Mouse (Mus musculus) gonadal fat pad, adult 2 months (tissue): ENCODE results near the gene Nradd. TPM values are rescaled to one million over a fixed set of nuclear protein-coding genes. Genes with fewer than 3 reads are reported as not detected.

Experiments
- DNase-seq: peaks from one replicate; pipeline ENCODE4 v3.0.0-alpha.2; 2012; ENCODE audit warnings: low read depth
- polyA plus RNA-seq: library from polyadenylated mRNA; depleted of rRNA; stranded (reverse); fragments of >200 nt; gene quantifications from 2 replicates; pipeline ENCODE4 v1.2.3, GENCODE M21; 2012; rRNA removed

The Nradd gene
- polyA plus RNA-seq, 1 experiment = 21.3 TPM

- DNase-seq = no peak
Observed at GRCm38 (mm10) chr9:110611471-110611870, 12.8 kb downstream of the Nradd start.

- DNase-seq = no peak
Observed at GRCm38 (mm10) chr9:110583521-110583920, 40.7 kb downstream of the Nradd start.

- no peak for DNase-seq
Observed at GRCm38 (mm10) chr9:110582161-110582560, 42.1 kb downstream of the Nradd start.

Other genes with a start within 250 kb of the Nradd start
- 15.0 and 24.1 TPM in 2 replicates for gene Ptpn23, start 216.2 kb downstream of the Nradd start, polyA plus RNA-seq
- 0.10 and 0.23 TPM in 2 replicates for gene Ngp, start 204.7 kb downstream of the Nradd start, polyA plus RNA-seq
- gene Klhl18, start 147.8 kb downstream of the Nradd start, polyA plus RNA-seq = 13.4 and 14.7 TPM in 2 replicates
- 2.0 and 2.9 TPM in 2 replicates for gene Kif9, start 147.5 kb downstream of the Nradd start, polyA plus RNA-seq
- gene Setd2, start 91.9 kb downstream of the Nradd start, polyA plus RNA-seq = 33.1 and 38.8 TPM in 2 replicates
- 18.7 and 23.3 TPM in 2 replicates for gene Nbeal2, start 29.7 kb upstream of the Nradd start, polyA plus RNA-seq
- gene Ccdc12, start 32.1 kb upstream of the Nradd start, polyA plus RNA-seq = 55.8 and 81.8 TPM in 2 replicates
- 0.63 TPM in 1 of 2 replicates, not detected in the other for gene Myl3, start 117.4 kb upstream of the Nradd start, polyA plus RNA-seq
- gene Pth1r, start 122.7 kb upstream of the Nradd start, polyA plus RNA-seq = 24.3 and 35.6 TPM in 2 replicates
- 0.07 and 0.19 TPM in 2 replicates for gene Prss42, start 173.7 kb upstream of the Nradd start, polyA plus RNA-seq
- not detected in 2 replicates for gene Prss44, start 189.5 kb upstream of the Nradd start, polyA plus RNA-seq
- 0.07 and 0.15 TPM in 2 replicates for gene Prss43, start 202.2 kb upstream of the Nradd start, polyA plus RNA-seq
- 0.36 TPM in 1 of 2 replicates, not detected in the other for gene Prss45, start 210.1 kb upstream of the Nradd start, polyA plus RNA-seq
- 0.15 and 0.24 TPM in 2 replicates for gene Prss46, start 220.1 kb upstream of the Nradd start, polyA plus RNA-seq
- gene Prss50, start 233.5 kb upstream of the Nradd start, polyA plus RNA-seq = not detected in 2 replicates